Mouse (Mus musculus) lung, embryonic 16.5 days (tissue): ENCODE results near the gene Ankrd33. TPM values are rescaled to one million over a fixed set of nuclear protein-coding genes. Genes with fewer than 3 reads are reported as not detected.

ENCODE experiments used
- ATAC-seq: fragments of 200-750 bp; cut with Nextera tagmentation; 2 replicates; pipeline ENCODE4 v1.8.0; 2017; ENCODE audit warnings: low read depth, mild to moderate bottlenecking, moderate library complexity
- H3K27ac ChIP-seq: fragments of 300-500 bp; sonication (generic); 2 replicates; pipeline ENCODE4 v1.5.1; 2014; ENCODE audit warnings: mild to moderate bottlenecking, control low read depth, low read length
- H3K27me3 ChIP-seq: fragments of 300-500 bp; sonication (generic); 2 replicates; pipeline ENCODE4 v1.6.1; 2014; ENCODE audit warnings: low read depth, low read length, mixed read lengths; ENCODE audit not compliant: control insufficient read depth, insufficient read depth
- H3K36me3 ChIP-seq: fragments of 300-500 bp; sonication (generic); 2 replicates; pipeline ENCODE4 v1.6.1; 2014; ENCODE audit warnings: low read length; ENCODE audit not compliant: control insufficient read depth, insufficient read depth
- H3K4me1 ChIP-seq: fragments of 300-500 bp; sonication (generic); replicated peaks from 2 replicates; pipeline ENCODE4 v1.6.1; 2014; ENCODE audit warnings: low read length, mixed read lengths; ENCODE audit not compliant: control insufficient read depth, insufficient read depth
- H3K4me2 ChIP-seq: fragments of 300-500 bp; sonication (generic); 2 replicates; pipeline ENCODE4 v1.6.1; 2014; ENCODE audit warnings: low read depth, low read length, control low read depth
- H3K4me3 ChIP-seq: fragments of 300-500 bp; sonication (generic); 2 replicates; pipeline ENCODE4 v1.5.1; 2014; ENCODE audit warnings: mild to moderate bottlenecking, low read length, control low read depth
- H3K9ac ChIP-seq: fragments of 300-500 bp; sonication (generic); 2 replicates; pipeline ENCODE4 v1.6.1; 2014; ENCODE audit warnings: low read length, control low read depth
- H3K9me3 ChIP-seq: fragments of 300-500 bp; sonication (generic); 2 replicates; pipeline ENCODE4 v1.6.1; 2016; ENCODE audit warnings: low read length; ENCODE audit not compliant: control insufficient read depth
- WGBS: fragments of 180-500 bp; shearing (Covaris S2); extraction: QIAGEN DNeasy Blood & Tissue Kit; methylation state at CpG from one replicate; pipeline ENCODE4 v1.1.7; 2014; 5-methylcytosine and 5-hydroxymethylcytosine counted together
- polyA plus RNA-seq: library from polyadenylated mRNA; unstranded; fragments of >200 nt; fragmentation: Nextera tagmentation; extraction: Ambion mirVana; gene quantifications from 2 replicates; pipeline ENCODE4 v1.2.1, GENCODE M21; 2015

The Ankrd33 gene
- polyA plus RNA-seq, 1 experiment from 2014 or later = not detected

DNA sequence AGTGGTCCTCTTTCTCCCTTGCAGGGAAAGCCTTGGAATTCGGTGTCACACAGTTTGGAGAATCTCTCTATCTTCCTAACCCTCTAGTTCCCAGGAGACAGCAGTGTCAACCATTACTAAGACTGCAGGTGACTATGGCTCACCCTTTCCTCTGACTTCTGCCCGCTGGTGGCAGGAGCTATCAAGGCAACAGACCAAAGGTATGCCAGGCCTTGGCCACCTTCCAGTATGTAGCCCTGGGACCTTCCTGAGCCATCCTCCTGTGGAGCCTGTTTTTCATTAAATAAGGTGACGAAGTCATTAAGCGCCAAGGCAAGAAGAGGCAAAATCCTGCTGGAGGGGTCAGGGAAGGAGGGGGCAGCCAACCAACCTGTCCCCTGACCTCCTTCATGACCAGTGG lies 40.4 kb upstream of the Ankrd33 start:
- no peak for ATAC-seq
- peaks cover 7% of the 10 kb centered on the region; the same call in 1 of the 2 replicates for H3K27me3 ChIP-seq
- H3K4me2 ChIP-seq = no peak overlapping the region
- no peak overlapping the region for H3K9ac ChIP-seq
- H3K4me3 ChIP-seq = no peak overlapping the region
- no peaks in the 10 kb centered on the region for H3K9me3 ChIP-seq
- H3K36me3 ChIP-seq = no peaks in the 10 kb centered on the region
- H3K4me1 ChIP-seq = peaks cover 65% of the 10 kb centered on the region
- WGBS = 86% methylated on average over 4 of the region's 4 CpGs
- H3K27ac ChIP-seq = no peak overlapping the region

DNA sequence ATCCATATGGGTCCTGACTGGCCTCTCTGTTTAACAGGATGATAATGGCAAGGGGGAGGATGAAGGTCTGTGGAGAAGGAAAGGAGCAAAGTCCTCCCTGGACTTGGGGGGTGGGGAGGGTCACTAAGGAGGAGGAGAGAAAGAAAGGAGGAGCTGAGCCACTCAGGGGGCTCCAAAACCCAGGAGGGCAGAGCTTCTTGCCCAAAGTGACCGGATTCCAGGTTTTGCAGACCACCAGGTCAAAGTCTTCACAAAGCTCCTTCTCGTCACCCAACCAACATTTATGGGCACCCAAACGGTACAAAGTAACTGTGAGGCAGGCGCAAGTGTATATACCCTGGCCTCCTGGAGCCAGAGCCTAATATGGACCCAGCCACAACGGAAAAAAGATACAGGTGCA lies 39.9 kb upstream of the Ankrd33 start:
- no peak overlapping the region for H3K27ac ChIP-seq
- ATAC-seq = no peak
- no peak overlapping the region for H3K9ac ChIP-seq
- H3K4me3 ChIP-seq = no peak overlapping the region
- no peak overlapping the region for H3K4me2 ChIP-seq
- no peaks in the 10 kb centered on the region for H3K36me3 ChIP-seq
- H3K9me3 ChIP-seq = no peaks in the 10 kb centered on the region
- 72% methylated on average over 5 of the region's 5 CpGs for WGBS
- peaks cover 7% of the 10 kb centered on the region; the same call in 1 of the 2 replicates for H3K27me3 ChIP-seq
- H3K4me1 ChIP-seq = peaks cover 60% of the 10 kb centered on the region

DNA sequence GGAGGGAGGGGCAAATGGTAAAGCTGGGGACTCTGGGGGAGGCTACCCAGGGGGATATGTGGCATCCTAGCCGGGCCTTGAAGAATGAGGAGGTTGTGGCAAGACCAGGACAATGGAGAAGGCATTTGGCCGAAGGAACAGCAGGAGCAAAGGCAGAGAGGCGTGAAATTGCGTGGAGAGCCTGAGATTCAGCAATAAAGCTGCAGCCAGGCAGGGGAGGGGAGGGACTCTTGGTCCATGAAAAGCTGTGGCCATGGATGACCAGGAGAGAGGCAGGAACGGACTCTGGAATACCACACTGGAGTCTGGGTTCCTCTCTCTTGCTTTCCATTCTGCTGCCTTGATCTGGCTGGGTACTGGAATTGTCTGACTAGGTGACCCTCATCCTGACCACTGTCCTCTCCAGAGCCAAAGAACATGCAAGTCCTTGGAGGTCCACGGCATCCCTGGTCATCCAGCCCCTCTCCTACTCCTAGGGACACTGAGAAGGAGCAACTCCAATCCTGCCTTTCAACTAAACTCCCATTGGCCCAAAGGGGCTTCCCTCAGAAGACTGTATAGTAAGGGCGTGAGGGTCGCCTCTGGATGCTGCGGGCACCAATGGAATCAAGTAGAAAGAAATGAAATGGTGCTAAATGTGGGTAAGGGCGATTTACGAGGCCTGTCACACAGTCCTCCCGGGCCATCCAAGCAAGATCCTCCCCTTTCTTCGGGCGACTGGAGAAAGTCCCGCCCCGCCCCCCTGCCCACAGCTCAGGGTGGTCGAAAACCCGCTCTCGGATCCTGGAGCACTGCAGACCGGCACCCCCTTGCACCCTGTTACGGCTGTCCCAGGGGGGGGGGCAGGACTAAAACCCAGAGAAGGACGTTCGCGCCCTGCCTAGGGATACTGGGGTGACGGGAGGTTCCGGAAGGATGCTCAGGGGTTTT lies 39.2 kb upstream of the Ankrd33 start:
- ATAC-seq = no peak
- no peaks in the 10 kb centered on the region for H3K36me3 ChIP-seq
- H3K9me3 ChIP-seq = no peaks in the 10 kb centered on the region
- peaks cover 7% of the 10 kb centered on the region; the same call in 1 of the 2 replicates for H3K27me3 ChIP-seq
- H3K9ac ChIP-seq = peak overlapping the region; percentile 90; the same call in 1 of the 2 replicates
- WGBS = 16% methylated on average over 26 of the region's 26 CpGs
- H3K4me3 ChIP-seq = peak overlapping the region; percentile 86
- no peak overlapping the region for H3K27ac ChIP-seq
- peak overlapping the region; percentile 88 for H3K4me2 ChIP-seq
- H3K4me1 ChIP-seq = peaks cover 56% of the 10 kb centered on the region

DNA sequence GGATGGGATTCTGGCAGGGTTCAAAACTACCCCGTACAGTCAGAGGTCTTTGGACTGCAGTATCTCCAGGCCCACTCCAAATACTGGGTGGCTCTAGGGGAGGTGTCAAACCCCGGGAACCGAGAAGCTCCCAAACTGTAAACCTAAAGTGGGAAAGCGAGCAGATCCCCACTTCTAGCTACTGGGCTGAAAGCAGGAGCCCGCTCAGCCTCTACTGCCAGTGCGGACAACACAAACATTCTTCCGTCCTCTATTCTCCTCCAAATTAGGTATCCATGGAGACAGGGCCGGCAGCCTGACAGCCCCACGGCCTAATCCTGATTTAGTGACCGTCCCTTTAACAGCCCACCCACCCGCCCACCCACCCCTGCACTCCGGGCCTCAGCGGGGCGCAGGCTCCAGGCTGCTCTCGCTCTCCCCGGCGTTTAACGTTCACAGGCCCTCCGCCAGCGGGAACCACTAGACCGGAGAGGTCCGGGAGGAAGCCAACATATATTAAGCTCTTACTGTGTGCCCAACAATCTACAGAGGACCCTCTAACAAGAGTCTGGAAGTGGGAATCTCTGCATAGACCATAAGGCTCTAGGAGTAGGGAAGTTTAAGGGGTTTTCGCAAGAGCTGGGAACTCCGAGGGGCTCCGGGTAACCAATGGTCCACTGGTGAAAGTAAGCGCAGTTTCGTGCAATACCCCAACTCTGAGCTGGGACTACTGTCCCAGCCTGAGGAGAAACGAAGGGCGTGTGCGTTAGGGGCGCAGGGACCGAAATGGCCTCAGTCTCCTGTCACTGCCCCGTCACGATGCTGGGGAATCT lies 38.3 kb upstream of the Ankrd33 start:
- Histone ChIP-seq H3K9me3 (no peaks in the 10 kb centered on the region), H3K4me3 (peak overlapping the region; percentile 86), H3K4me2 (peak overlapping the region; percentile 88), H3K9ac (peak overlapping the region; percentile 90), H3K36me3 (no peaks in the 10 kb centered on the region), H3K4me1 (peaks cover 58% of the 10 kb centered on the region), H3K27ac (peak overlapping the region; percentile 93), H3K27me3 (peaks cover 7% of the 10 kb centered on the region; the same call in 1 of the 2 replicates)
- WGBS = 1% methylated on average over 34 of the region's 34 CpGs
- no peak for ATAC-seq

DNA sequence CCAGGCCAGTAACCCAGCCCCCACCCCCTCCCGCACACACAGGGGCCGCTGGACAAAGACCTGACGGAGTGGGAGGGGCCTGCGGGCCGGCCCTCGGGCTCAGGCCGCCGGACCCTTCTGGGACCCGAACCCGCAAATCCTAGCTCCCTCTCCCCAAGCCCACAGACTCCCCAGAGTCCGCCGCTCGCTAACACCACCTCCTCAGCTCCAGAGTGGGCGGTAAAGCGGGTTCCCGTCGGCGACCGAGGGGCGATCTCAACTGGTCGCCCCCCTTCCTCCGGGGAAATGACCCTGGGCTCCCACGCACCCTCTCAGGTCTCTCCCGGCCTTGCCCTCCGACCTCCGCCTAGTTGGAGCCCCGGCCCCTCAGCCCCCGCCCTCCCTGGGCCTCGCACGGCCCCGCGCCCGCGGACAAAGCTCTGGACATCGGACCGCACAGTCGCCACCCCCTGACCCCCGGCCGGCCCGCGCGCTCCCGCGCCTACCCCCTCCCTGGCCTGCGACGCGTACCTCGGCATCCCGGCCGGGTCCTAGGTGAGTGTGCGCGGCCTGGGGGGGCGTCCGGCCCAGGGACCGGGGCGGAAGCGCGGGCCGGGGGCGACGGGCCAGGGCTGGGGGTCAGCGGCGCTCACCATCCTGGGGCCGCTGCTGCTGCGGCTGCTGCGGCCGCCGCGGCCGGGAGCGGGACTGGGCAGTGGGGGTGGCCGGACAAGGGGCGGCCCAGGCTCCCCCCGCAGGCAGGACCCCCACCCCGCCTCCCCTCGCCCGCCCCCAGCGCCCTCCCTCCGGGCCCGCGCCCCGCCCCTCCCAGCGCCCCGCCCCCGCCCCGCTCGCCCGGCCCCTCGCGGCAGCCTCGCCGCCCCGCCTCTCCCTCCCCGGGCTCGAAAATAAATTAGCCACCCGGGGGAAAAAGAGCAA lies 37.5 kb upstream of the Ankrd33 start, which contains the start of gene Fignl2:
Fignl2 (minus strand) TSS at position 755 of the 918 bp plus-strand sequence.
- WGBS = under 1% methylated on average over 55 of the region's 96 CpGs
- Histone ChIP-seq H3K27ac (peak within 1 kb of the TSS; percentile 93), H3K4me2 (peak within 1 kb of the TSS; percentile 88), H3K9me3 (no peaks in the 10 kb centered on the region), H3K9ac (peak within 1 kb of the TSS; percentile 90), H3K27me3 (peaks cover 7% of the 10 kb centered on the region; the same call in 1 of the 2 replicates), H3K4me1 (peaks cover 54% of the 10 kb centered on the region), H3K4me3 (peak within 1 kb of the TSS; percentile 86), H3K36me3 (no peaks in the 10 kb centered on the region)
- ATAC-seq = peak; percentile 66

DNA sequence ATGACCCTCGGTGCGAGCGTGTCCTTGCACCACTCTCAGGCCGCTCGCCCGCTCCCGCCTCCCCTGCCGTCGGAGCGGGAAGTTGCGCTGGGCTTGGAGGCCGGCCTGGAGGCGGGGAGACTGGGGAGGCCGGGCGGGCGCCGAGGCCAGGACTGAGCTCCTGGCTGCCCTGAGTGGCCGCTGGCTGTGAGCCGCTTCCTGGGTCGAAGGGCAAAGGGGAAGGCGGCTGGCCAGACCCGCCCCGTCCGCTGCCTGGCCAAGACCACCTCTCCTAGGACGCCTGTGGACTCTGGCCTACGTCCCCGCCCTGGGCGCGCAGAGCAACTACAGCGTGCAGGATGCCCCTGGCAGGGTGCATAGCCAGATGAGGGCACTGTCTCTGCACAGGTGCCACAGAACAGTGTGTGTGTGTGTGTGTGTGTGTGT lies 36.8 kb upstream of the Ankrd33 start:
- Histone ChIP-seq H3K4me3 (peak overlapping the region; percentile 86), H3K36me3 (no peaks in the 10 kb centered on the region), H3K27ac (peak overlapping the region; percentile 93), H3K4me2 (peak overlapping the region; percentile 88), H3K9ac (peak overlapping the region; percentile 90), H3K9me3 (no peaks in the 10 kb centered on the region), H3K27me3 (peaks cover 7% of the 10 kb centered on the region; the same call in 1 of the 2 replicates), H3K4me1 (peaks cover 47% of the 10 kb centered on the region)
- peak; percentile 88 for ATAC-seq
- WGBS = 3% methylated on average over 29 of the region's 30 CpGs

DNA sequence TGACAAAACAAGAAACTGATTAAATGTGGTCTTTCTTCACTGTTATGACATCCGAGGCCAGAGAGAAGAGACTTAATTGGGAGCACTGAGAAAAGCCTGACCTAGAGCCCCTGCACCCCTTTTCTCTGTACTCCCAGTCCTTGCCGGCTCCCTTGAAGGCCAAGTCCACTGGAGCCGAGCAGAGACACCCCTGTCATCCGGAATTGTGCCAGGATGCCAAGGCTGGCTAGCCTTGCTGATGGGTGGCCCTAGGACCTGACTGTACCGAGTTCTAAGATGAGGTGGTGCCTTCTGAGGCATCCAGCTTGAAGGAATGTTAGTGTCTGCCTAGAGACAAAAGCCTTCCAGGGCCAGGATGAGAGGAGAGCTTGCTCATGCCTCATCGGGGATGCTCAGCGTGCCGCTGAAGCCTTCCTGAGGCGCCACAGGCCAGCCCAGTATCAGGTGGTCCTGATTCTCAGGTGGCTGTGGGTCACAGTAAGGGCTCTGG lies 35.5 kb upstream of the Ankrd33 start:
- 80% methylated on average over 9 of the region's 9 CpGs for WGBS
- peaks cover 46% of the 10 kb centered on the region for H3K4me1 ChIP-seq
- peak overlapping the region; percentile 73 for H3K27ac ChIP-seq
- H3K9me3 ChIP-seq = no peaks in the 10 kb centered on the region
- H3K4me3 ChIP-seq = no peak overlapping the region
- no peak overlapping the region for H3K4me2 ChIP-seq
- peaks cover 7% of the 10 kb centered on the region; the same call in 1 of the 2 replicates for H3K27me3 ChIP-seq
- ATAC-seq = no peak
- H3K9ac ChIP-seq = no peak overlapping the region; the same call in 1 of the 2 replicates
- no peaks in the 10 kb centered on the region for H3K36me3 ChIP-seq

DNA sequence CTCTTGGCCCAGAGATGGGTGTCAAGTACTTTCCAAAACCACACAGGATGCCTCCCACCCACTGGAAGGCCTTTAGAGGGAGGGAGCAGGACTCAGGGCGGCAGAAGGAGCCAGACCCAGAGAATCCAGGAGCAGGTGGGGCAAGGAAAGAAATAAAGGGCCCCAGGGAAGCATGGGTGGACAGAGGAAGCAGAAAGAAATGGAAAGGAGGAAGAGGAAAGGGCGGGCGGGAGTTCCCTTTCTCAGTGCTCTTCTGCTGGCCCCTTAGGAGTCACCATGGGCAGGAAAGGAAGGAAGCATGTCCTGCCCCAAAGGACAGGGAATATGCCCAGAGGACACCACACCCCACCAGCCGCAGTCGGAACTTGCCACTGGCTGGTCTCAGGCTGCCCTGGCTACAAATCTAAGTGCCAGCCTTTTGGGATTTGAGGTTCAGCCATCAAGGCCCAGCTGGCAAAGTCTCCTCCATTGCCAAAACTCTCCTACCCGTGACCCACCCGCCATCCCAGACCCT lies 34.5 kb upstream of the Ankrd33 start:
- Histone ChIP-seq H3K9ac (no peak overlapping the region), H3K27ac (peak overlapping the region; percentile 50), H3K36me3 (no peaks in the 10 kb centered on the region), H3K4me3 (no peak overlapping the region), H3K27me3 (peaks cover 4% of the 10 kb centered on the region; the same call in 1 of the 2 replicates), H3K4me2 (no peak overlapping the region), H3K4me1 (peaks cover 37% of the 10 kb centered on the region), H3K9me3 (no peaks in the 10 kb centered on the region)
- no peak for ATAC-seq
- 75% methylated on average over 7 of the region's 7 CpGs for WGBS
